ENCODE assay signal across 15 mouse cellular contexts in genomic region chr11:44331774-44332129, GRCm38 (mm10).
DNase-seq lines count a peak whose midpoint lies in the region; ATAC-seq and TF ChIP-seq lines count a peak whose summit lies in the region.
"Had no signal": no experiment of that assay in that cellular context is flagged by ENCODE, and none has a peak within 500 bp of the region (broad histone marks: within the 10 kb centered on the region; RNA-seq: fewer than 3 reads in every experiment).

No protein-coding gene starts in this region.

- no peak overlapping the region for H3K4me3 ChIP-seq in forebrain, embryonic 14.5 days (ENCODE audit: low read depth, low read length)
- H3K4me3 ChIP-seq in forebrain, embryonic 13.5 days = no peak overlapping the region
- no peak overlapping the region for H3K4me3 ChIP-seq in hindbrain, postnatal 0 days (ENCODE audit: low read length)
- H3K4me3 ChIP-seq in hindbrain, embryonic 11.5 days (ENCODE audit: low read depth, low read length) = no peak overlapping the region
- no peak overlapping the region for H3K4me3 ChIP-seq in midbrain, embryonic 13.5 days (replicated peaks)
- no peak overlapping the region for H3K4me3 ChIP-seq in midbrain, postnatal 0 days (ENCODE audit: low read depth, low read length)
- no peak overlapping the region for H3K4me3 ChIP-seq in midbrain, embryonic 15.5 days
- H3K4me3 ChIP-seq: embryonic facial prominence, embryonic 12.5 days; heart, adult 2 months; heart, embryonic 12.5 days; hindbrain, embryonic 13.5 days had no signal

- H3K4me1 ChIP-seq in forebrain, embryonic 14.5 days (ENCODE audit: control insufficient read depth, insufficient read depth, low read length) = no peaks in the 10 kb centered on the region
- no peaks in the 10 kb centered on the region for H3K4me1 ChIP-seq in forebrain, embryonic 13.5 days
- no peaks in the 10 kb centered on the region for H3K4me1 ChIP-seq in hindbrain, postnatal 0 days (ENCODE audit: insufficient read depth, low read length)
- H3K4me1 ChIP-seq in hindbrain, embryonic 11.5 days (replicated peaks; ENCODE audit: control insufficient read depth, insufficient read depth, low read length) = no peaks in the 10 kb centered on the region
- peaks cover 12% of the 10 kb centered on the region for H3K4me1 ChIP-seq in midbrain, embryonic 13.5 days (replicated peaks)
- no peaks in the 10 kb centered on the region for H3K4me1 ChIP-seq in midbrain, postnatal 0 days (ENCODE audit: insufficient read depth, low read length)
- H3K4me1 ChIP-seq in midbrain, embryonic 15.5 days = 0 out of 2 replicates have a peak, but pooled peaks cover 8% of the 10 kb centered on the region
- H3K4me1 ChIP-seq: embryonic facial prominence, embryonic 12.5 days; heart, embryonic 12.5 days had no signal

- WGBS in forebrain, embryonic 14.5 days = 68% methylated on average over 4 of the region's 4 CpGs
- 59% methylated on average over 4 of the region's 4 CpGs for WGBS in forebrain, embryonic 13.5 days
- 64% methylated on average over 4 of the region's 4 CpGs for WGBS in hindbrain, postnatal 0 days
- WGBS in hindbrain, embryonic 11.5 days = 57% methylated on average over 4 of the region's 4 CpGs
- WGBS in midbrain, embryonic 13.5 days = 61% methylated on average over 4 of the region's 4 CpGs
- 60% methylated on average over 4 of the region's 4 CpGs for WGBS in midbrain, postnatal 0 days
- WGBS in midbrain, embryonic 15.5 days = 60% methylated on average over 4 of the region's 4 CpGs

- no peak for DNase-seq in forebrain, embryonic 14.5 days (ENCODE audit: low spot score)
- no peak for DNase-seq in hindbrain, postnatal 0 days (ENCODE audit: low spot score)
- DNase-seq in hindbrain, embryonic 11.5 days (ENCODE audit: low spot score) = no peak
- no peak for DNase-seq in midbrain, postnatal 0 days (ENCODE audit: low spot score)
- no peak for DNase-seq in gastrocnemius, postnatal 25 days

- no peak for TF ChIP-seq CTCF in hindbrain, postnatal 0 days (IDR thresholded peaks at IDR 0.05; ENCODE audit: low read depth)
- TF ChIP-seq CTCF in midbrain, postnatal 0 days (IDR thresholded peaks at IDR 0.05) = no peak

- no peaks in the 10 kb centered on the region for H3K36me3 ChIP-seq in forebrain, embryonic 14.5 days (ENCODE audit: control insufficient read depth, insufficient read depth, low read length)
- H3K36me3 ChIP-seq in forebrain, embryonic 13.5 days (ENCODE audit: poor library complexity, severe bottlenecking) = no peaks in the 10 kb centered on the region
- no peaks in the 10 kb centered on the region for H3K36me3 ChIP-seq in hindbrain, postnatal 0 days (ENCODE audit: insufficient read depth, low read length)
- no peaks in the 10 kb centered on the region for H3K36me3 ChIP-seq in hindbrain, embryonic 11.5 days (ENCODE audit: control insufficient read depth, insufficient read depth, low read length)
- H3K36me3 ChIP-seq in midbrain, embryonic 13.5 days = no peaks in the 10 kb centered on the region
- no peaks in the 10 kb centered on the region for H3K36me3 ChIP-seq in midbrain, postnatal 0 days (ENCODE audit: insufficient read depth, low read length)
- H3K36me3 ChIP-seq in midbrain, embryonic 15.5 days (replicated peaks) = no peaks in the 10 kb centered on the region
- H3K36me3 ChIP-seq: embryonic facial prominence, embryonic 12.5 days; heart, embryonic 12.5 days; hindbrain, embryonic 13.5 days had no signal

- H3K9ac ChIP-seq in forebrain, embryonic 14.5 days (ENCODE audit: low read length) = no peak overlapping the region
- H3K9ac ChIP-seq in forebrain, embryonic 13.5 days = no peak overlapping the region
- H3K9ac ChIP-seq in hindbrain, postnatal 0 days (replicated peaks; ENCODE audit: low read length) = no peak overlapping the region
- no peak overlapping the region for H3K9ac ChIP-seq in hindbrain, embryonic 11.5 days (ENCODE audit: low read depth, low read length)
- no peak overlapping the region for H3K9ac ChIP-seq in midbrain, embryonic 13.5 days (replicated peaks)
- no peak overlapping the region for H3K9ac ChIP-seq in midbrain, postnatal 0 days (replicated peaks; ENCODE audit: low read length, poor library complexity, severe bottlenecking)
- H3K9ac ChIP-seq in midbrain, embryonic 15.5 days = no peak overlapping the region
- H3K9ac ChIP-seq: embryonic facial prominence, embryonic 12.5 days; heart, embryonic 12.5 days; hindbrain, embryonic 13.5 days had no signal

- peak; percentile 46 for ATAC-seq in forebrain, embryonic 14.5 days
- ATAC-seq in forebrain, embryonic 13.5 days = no peak
- ATAC-seq in hindbrain, postnatal 0 days = peak; percentile 48
- no peak for ATAC-seq in hindbrain, embryonic 11.5 days (ENCODE audit: low FRiP score)
- ATAC-seq in midbrain, embryonic 13.5 days = 0 out of 2 replicates have a peak, but pooled peaks have one; percentile 35
- no peak for ATAC-seq in midbrain, postnatal 0 days (ENCODE audit: low FRiP score)
- ATAC-seq in midbrain, embryonic 15.5 days (replicated peaks) = peak; percentile 16; the same call in 1 of the 2 replicates
- ATAC-seq: activated CD4-positive, CD25-positive, alpha-beta regulatory T cell, adult 4 months; intestine, postnatal 0 days; Patski had no signal

- no peaks in the 10 kb centered on the region for H3K9me3 ChIP-seq in forebrain, embryonic 14.5 days (replicated peaks; ENCODE audit: control insufficient read depth, low read length)
- no peaks in the 10 kb centered on the region for H3K9me3 ChIP-seq in forebrain, embryonic 13.5 days (replicated peaks)
- no peaks in the 10 kb centered on the region for H3K9me3 ChIP-seq in hindbrain, postnatal 0 days (ENCODE audit: low read length)
- H3K9me3 ChIP-seq in hindbrain, embryonic 11.5 days (ENCODE audit: control insufficient read depth, low read length) = no peaks in the 10 kb centered on the region
- no peaks in the 10 kb centered on the region for H3K9me3 ChIP-seq in midbrain, embryonic 13.5 days
- H3K9me3 ChIP-seq in midbrain, postnatal 0 days (ENCODE audit: low read length) = no peaks in the 10 kb centered on the region
- H3K9me3 ChIP-seq in midbrain, embryonic 15.5 days = no peaks in the 10 kb centered on the region
- H3K9me3 ChIP-seq: embryonic facial prominence, embryonic 12.5 days; heart, embryonic 12.5 days; hindbrain, embryonic 13.5 days had no signal

- no peaks in the 10 kb centered on the region for H3K27me3 ChIP-seq in forebrain, embryonic 14.5 days (replicated peaks; ENCODE audit: control insufficient read depth, insufficient read depth, low read length)
- H3K27me3 ChIP-seq in forebrain, embryonic 13.5 days = peaks cover 9% of the 10 kb centered on the region; the same call in 1 of the 2 replicates
- H3K27me3 ChIP-seq in hindbrain, postnatal 0 days (ENCODE audit: insufficient read depth, low read length) = no peaks in the 10 kb centered on the region
- H3K27me3 ChIP-seq in hindbrain, embryonic 11.5 days (ENCODE audit: control insufficient read depth, insufficient read depth, low read length) = no peaks in the 10 kb centered on the region
- H3K27me3 ChIP-seq in midbrain, embryonic 13.5 days = no peaks in the 10 kb centered on the region
- H3K27me3 ChIP-seq in midbrain, postnatal 0 days (ENCODE audit: insufficient read depth, low read length) = no peaks in the 10 kb centered on the region
- H3K27me3 ChIP-seq in midbrain, embryonic 15.5 days (replicated peaks) = no peaks in the 10 kb centered on the region
- H3K27me3 ChIP-seq: embryonic facial prominence, embryonic 12.5 days; hindbrain, embryonic 13.5 days; Patski had no signal

- H3K4me2 ChIP-seq in forebrain, embryonic 14.5 days (ENCODE audit: low read length) = no peak overlapping the region
- H3K4me2 ChIP-seq in forebrain, embryonic 13.5 days = no peak overlapping the region
- H3K4me2 ChIP-seq in hindbrain, postnatal 0 days (ENCODE audit: low read depth, low read length) = no peak overlapping the region
- H3K4me2 ChIP-seq in hindbrain, embryonic 11.5 days (replicated peaks; ENCODE audit: low read depth, low read length) = no peak overlapping the region
- no peak overlapping the region for H3K4me2 ChIP-seq in midbrain, embryonic 13.5 days (replicated peaks)
- H3K4me2 ChIP-seq in midbrain, postnatal 0 days (ENCODE audit: low read depth, low read length, poor library complexity, severe bottlenecking) = no peak overlapping the region
- H3K4me2 ChIP-seq in midbrain, embryonic 15.5 days = no peak overlapping the region
- H3K4me2 ChIP-seq: embryonic facial prominence, embryonic 12.5 days; heart, embryonic 12.5 days had no signal

- H3K27ac ChIP-seq in forebrain, embryonic 14.5 days (ENCODE audit: low read depth, low read length) = no peak overlapping the region
- H3K27ac ChIP-seq in forebrain, embryonic 13.5 days = no peak overlapping the region
- no peak overlapping the region for H3K27ac ChIP-seq in hindbrain, postnatal 0 days
- H3K27ac ChIP-seq in hindbrain, embryonic 11.5 days (ENCODE audit: low read depth, low read length) = no peak overlapping the region
- H3K27ac ChIP-seq in midbrain, embryonic 13.5 days = no peak overlapping the region
- H3K27ac ChIP-seq in midbrain, postnatal 0 days (ENCODE audit: low read depth, low read length) = no peak overlapping the region
- H3K27ac ChIP-seq in midbrain, embryonic 15.5 days = no peak overlapping the region
- H3K27ac ChIP-seq: embryonic facial prominence, embryonic 12.5 days; heart, adult 2 months; hindbrain, embryonic 13.5 days had no signal

Comparison
In these comparisons a context has a peak if more than half of its experiments do, and no peak if none do; other contexts are left out.
1. ATAC-seq: peak in forebrain, embryonic 14.5 days (single experiment), hindbrain, postnatal 0 days (single experiment), midbrain, embryonic 13.5 days (single experiment) and midbrain, embryonic 15.5 days (single experiment); none in forebrain, embryonic 13.5 days (single experiment), hindbrain, embryonic 11.5 days (single experiment) and midbrain, postnatal 0 days (single experiment).